Mouse (Mus musculus) heart, embryonic 16.5 days (tissue): ENCODE measurements around the gene Fry. TPM values are rescaled to one million over a fixed set of nuclear protein-coding genes. Genes with fewer than 3 reads are reported as not detected.

Experiments
- ATAC-seq: fragments of 200-750 bp; cut with Nextera tagmentation; replicated peaks from 2 replicates; pipeline ENCODE4 v1.8.0; 2017; ENCODE audit warnings: moderate number of reproducible peaks; ENCODE audit not compliant: insufficient read depth, low FRiP score; ENCODE audit errors: extremely low read depth
- H3K27ac ChIP-seq: fragments of 300-500 bp; sonication (generic); 2 replicates; pipeline ENCODE4 v1.5.1; 2014; ENCODE audit warnings: mild to moderate bottlenecking, low read length, control low read depth, moderate library complexity
- H3K27me3 ChIP-seq: fragments of 300-500 bp; sonication (generic); 2 replicates; pipeline ENCODE4 v1.6.1; 2014; ENCODE audit warnings: low read length, mixed read lengths; ENCODE audit not compliant: control insufficient read depth, insufficient read depth
- H3K36me3 ChIP-seq: fragments of 300-500 bp; sonication (generic); 2 replicates; pipeline ENCODE4 v1.6.1; 2014; ENCODE audit not compliant: control insufficient read depth, insufficient read depth
- H3K4me1 ChIP-seq: fragments of 300-500 bp; sonication (generic); 2 replicates; pipeline ENCODE4 v1.6.1; 2014; ENCODE audit warnings: low read length, mixed read lengths; ENCODE audit not compliant: control insufficient read depth, insufficient read depth
- H3K4me2 ChIP-seq: fragments of 300-500 bp; sonication (generic); 2 replicates; pipeline ENCODE4 v1.6.1; 2014; ENCODE audit warnings: low read depth, mild to moderate bottlenecking, control low read depth, low read length
- H3K4me3 ChIP-seq: fragments of 300-500 bp; sonication (generic); 2 replicates; pipeline ENCODE4 v1.5.1; 2014; ENCODE audit warnings: mild to moderate bottlenecking, control low read depth, low read length
- H3K9ac ChIP-seq: fragments of 300-500 bp; sonication (generic); 2 replicates; pipeline ENCODE4 v1.6.1; 2014; ENCODE audit warnings: low read length, control low read depth
- H3K9me3 ChIP-seq: fragments of 300-500 bp; sonication (generic); replicated peaks from 2 replicates; pipeline ENCODE4 v1.6.1; 2016; ENCODE audit warnings: low read length; ENCODE audit not compliant: control insufficient read depth
- WGBS: fragments of 180-500 bp; shearing (Covaris S2); extraction: QIAGEN DNeasy Blood & Tissue Kit; methylation state at CpG from one replicate; pipeline ENCODE4 v1.1.7; 2014; 5-methylcytosine and 5-hydroxymethylcytosine counted together
- polyA plus RNA-seq: library from polyadenylated mRNA; unstranded; fragments of >200 nt; fragmentation: Nextera tagmentation; extraction: Ambion mirVana; gene quantifications from 2 replicates; pipeline ENCODE4 v1.2.1, GENCODE M21; 2015

The Fry gene
- polyA plus RNA-seq, 1 experiment from 2014 or later = 32.6 TPM

GRCm38 (mm10) chr5:150186121-150186520 is 67.7 kb downstream of the Fry start:
- no peaks in the 10 kb centered on the region for H3K27me3 ChIP-seq
- ATAC-seq = no peak
- H3K36me3 ChIP-seq = peaks cover 4% of the 10 kb centered on the region; the same call in 1 of the 2 replicates
- no peak overlapping the region for H3K27ac ChIP-seq
- peaks cover 19% of the 10 kb centered on the region for H3K9me3 ChIP-seq
- WGBS = 81% methylated on average over 4 of the region's 4 CpGs
- no peak overlapping the region for H3K9ac ChIP-seq
- no peak overlapping the region for H3K4me2 ChIP-seq
- H3K4me1 ChIP-seq = no peaks in the 10 kb centered on the region
- no peak overlapping the region for H3K4me3 ChIP-seq

- peaks cover 4% of the 10 kb centered on the region; the same call in 1 of the 2 replicates for H3K36me3 ChIP-seq
- no peak overlapping the region for H3K9ac ChIP-seq
- no peaks in the 10 kb centered on the region for H3K4me1 ChIP-seq
- H3K27me3 ChIP-seq = no peaks in the 10 kb centered on the region
- ATAC-seq = no peak
- 81% methylated on average over 4 of the region's 4 CpGs for WGBS
- H3K27ac ChIP-seq = no peak overlapping the region
- no peak overlapping the region for H3K4me3 ChIP-seq
- peaks cover 19% of the 10 kb centered on the region for H3K9me3 ChIP-seq
- H3K4me2 ChIP-seq = no peak overlapping the region
Measured at GRCm38 (mm10) chr5:150186676-150187075, 68.2 kb downstream of the Fry start.

- H3K27ac ChIP-seq = no peak overlapping the region
- 78% methylated on average over 4 of the region's 4 CpGs for WGBS
- no peaks in the 10 kb centered on the region for H3K4me1 ChIP-seq
- ATAC-seq = no peak
- peaks cover 17% of the 10 kb centered on the region for H3K9me3 ChIP-seq
- no peak overlapping the region for H3K4me2 ChIP-seq
- no peak overlapping the region for H3K4me3 ChIP-seq
- peaks cover 4% of the 10 kb centered on the region; the same call in 1 of the 2 replicates for H3K36me3 ChIP-seq
- no peaks in the 10 kb centered on the region for H3K27me3 ChIP-seq
- H3K9ac ChIP-seq = no peak overlapping the region
Measured at GRCm38 (mm10) chr5:150188031-150188430, 69.6 kb downstream of the Fry start.

- H3K9ac ChIP-seq = no peak overlapping the region
- no peaks in the 10 kb centered on the region for H3K27me3 ChIP-seq
- H3K4me2 ChIP-seq = no peak overlapping the region
- H3K4me3 ChIP-seq = no peak overlapping the region
- no peak for ATAC-seq
- H3K4me1 ChIP-seq = peaks cover 2% of the 10 kb centered on the region; the same call in 1 of the 2 replicates
- peaks cover 16% of the 10 kb centered on the region for H3K9me3 ChIP-seq
- no peak overlapping the region for H3K27ac ChIP-seq
- H3K36me3 ChIP-seq = peaks cover 4% of the 10 kb centered on the region; the same call in 1 of the 2 replicates
- WGBS = 94% methylated on average over 4 of the region's 4 CpGs
Measured at GRCm38 (mm10) chr5:150190454-150191358, 72.3 kb downstream of the Fry start.

- Histone ChIP-seq H3K4me3 (peak overlapping the region; percentile 58), H3K9ac (peak overlapping the region; percentile 74), H3K27me3 (no peaks in the 10 kb centered on the region), H3K9me3 (peaks cover 5% of the 10 kb centered on the region), H3K4me1 (peaks cover 9% of the 10 kb centered on the region), H3K27ac (peak overlapping the region; percentile 93), H3K36me3 (no peaks in the 10 kb centered on the region), H3K4me2 (peak overlapping the region; percentile 81)
- peak; percentile 86 for ATAC-seq
- WGBS = 4% methylated on average over 22 of the region's 22 CpGs
Measured at GRCm38 (mm10) chr5:150195514-150196210, 77.2 kb downstream of the Fry start.

GRCm38 (mm10) chr5:150196211-150196585 is 77.8 kb downstream of the Fry start:
- peak; percentile 90 for ATAC-seq
- Histone ChIP-seq H3K4me1 (peaks cover 9% of the 10 kb centered on the region), H3K36me3 (no peaks in the 10 kb centered on the region), H3K4me2 (peak overlapping the region; percentile 81), H3K9ac (peak overlapping the region; percentile 74), H3K27me3 (no peaks in the 10 kb centered on the region), H3K4me3 (peak overlapping the region; percentile 58), H3K27ac (peak overlapping the region; percentile 93), H3K9me3 (no peaks in the 10 kb centered on the region)
- 1% methylated on average over 6 of the region's 6 CpGs for WGBS

GRCm38 (mm10) chr5:150196881-150197311 is 78.5 kb downstream of the Fry start:
- H3K36me3 ChIP-seq = no peaks in the 10 kb centered on the region
- H3K9ac ChIP-seq = peak overlapping the region; percentile 74
- H3K4me3 ChIP-seq = peak overlapping the region; percentile 58
- H3K4me1 ChIP-seq = peaks cover 9% of the 10 kb centered on the region
- peak; percentile 47 for ATAC-seq
- H3K27ac ChIP-seq = peak overlapping the region; percentile 93
- no peaks in the 10 kb centered on the region for H3K27me3 ChIP-seq
- peak overlapping the region; percentile 81 for H3K4me2 ChIP-seq
- 7% methylated on average over 6 of the region's 6 CpGs for WGBS
- H3K9me3 ChIP-seq = no peaks in the 10 kb centered on the region

- 91% methylated on average over 6 of the region's 6 CpGs for WGBS
- Histone ChIP-seq H3K27ac (no peak overlapping the region), H3K4me1 (peaks cover 3% of the 10 kb centered on the region; the same call in 1 of the 2 replicates), H3K9ac (no peak overlapping the region), H3K9me3 (peaks cover 6% of the 10 kb centered on the region; the same call in 1 of the 2 replicates), H3K36me3 (peaks cover 3% of the 10 kb centered on the region; the same call in 1 of the 2 replicates), H3K4me3 (no peak overlapping the region), H3K27me3 (no peaks in the 10 kb centered on the region), H3K4me2 (no peak overlapping the region)
- ATAC-seq = no peak
Measured at GRCm38 (mm10) chr5:150206749-150207148, 88.3 kb downstream of the Fry start.
